Mouse (Mus musculus): ENCODE measurements around the gene Ctla4.

DNA sequence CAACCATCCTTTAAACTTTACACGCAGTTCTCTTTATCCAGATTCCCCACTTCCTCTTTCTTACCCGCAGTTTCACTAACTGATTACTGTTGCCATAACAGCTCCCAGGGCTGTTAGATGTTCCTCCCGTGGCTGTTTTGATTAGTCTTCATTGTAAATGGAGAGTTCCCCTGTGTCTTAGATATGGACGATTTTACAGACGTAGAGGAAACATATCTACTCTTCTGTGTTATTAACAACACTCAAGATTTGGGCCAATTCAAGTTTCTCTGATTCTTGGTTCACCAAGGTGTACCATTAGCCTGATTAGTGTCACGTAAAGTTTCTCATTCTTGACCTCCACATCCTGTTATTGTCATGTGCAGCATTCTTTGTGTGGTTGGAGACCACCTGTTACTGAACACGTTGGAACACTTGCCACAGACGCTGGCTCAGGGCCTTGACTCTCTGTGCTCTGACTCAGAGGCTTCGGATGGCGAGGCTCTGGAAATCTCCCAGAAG, 29.5 kb downstream of the Ctla4 start:
- no peak for TF ChIP-seq GATA1 (IDR thresholded peaks at IDR 0.05; ENCODE audit: borderline replicate concordance, low read length)
- TF ChIP-seq FLI1 (IDR thresholded peaks at IDR 0.05; ENCODE audit: low read length), result no peak
